Mouse (Mus musculus): ENCODE measurements at regions not wholly inside any gene's neighbourhood (a gene's known extent, or its start where the extent isn't known, plus 50 kb on each side); places are given as distances from the start of the nearest gene placed in this dataset.

- TF ChIP-seq POLR2A (IDR thresholded peaks at IDR 0.05; ENCODE audit: insufficient read length, low read depth), result no peak
- TF ChIP-seq MAX (IDR thresholded peaks at IDR 0.05; ENCODE audit: low read depth), result no peak
- TF ChIP-seq CEBPB (IDR thresholded peaks at IDR 0.05; ENCODE audit: insufficient read depth, poor library complexity, severe bottlenecking), result no peak
- no peak for TF ChIP-seq SRF (IDR thresholded peaks at IDR 0.05; ENCODE audit: control insufficient read depth, insufficient read length, low read depth)
- TF ChIP-seq POLR2AphosphoS2 (IDR thresholded peaks at IDR 0.05; ENCODE audit: insufficient read length, low read depth), result no peak
- TF ChIP-seq TCF12 (IDR thresholded peaks at IDR 0.05; ENCODE audit: insufficient read depth, poor library complexity, severe bottlenecking), result no peak
- TF ChIP-seq MYOD1 (IDR thresholded peaks at IDR 0.05; ENCODE audit: control insufficient read depth in 1 of 3, insufficient read length in 2 of 3, low read depth in 2 of 3), result no peak
- TF ChIP-seq MYOG (IDR thresholded peaks at IDR 0.05; ENCODE audit: control insufficient read depth in 1 of 3, insufficient read depth in 1 of 3, insufficient read length in 2 of 3, low read depth in 2 of 3), result no peak
- no peak for TF ChIP-seq USF1 (IDR thresholded peaks at IDR 0.05; ENCODE audit: low read depth)
Observed at GRCm38 (mm10) chr13:84449001-84449551, 227.0 kb downstream of the Tmem161b start.
